Mouse (Mus musculus): ENCODE measurements at regions not wholly inside any gene's neighbourhood (a gene's known extent, or its start where the extent isn't known, plus 50 kb on each side); places are given as distances from the start of the nearest gene placed in this dataset.

DNA sequence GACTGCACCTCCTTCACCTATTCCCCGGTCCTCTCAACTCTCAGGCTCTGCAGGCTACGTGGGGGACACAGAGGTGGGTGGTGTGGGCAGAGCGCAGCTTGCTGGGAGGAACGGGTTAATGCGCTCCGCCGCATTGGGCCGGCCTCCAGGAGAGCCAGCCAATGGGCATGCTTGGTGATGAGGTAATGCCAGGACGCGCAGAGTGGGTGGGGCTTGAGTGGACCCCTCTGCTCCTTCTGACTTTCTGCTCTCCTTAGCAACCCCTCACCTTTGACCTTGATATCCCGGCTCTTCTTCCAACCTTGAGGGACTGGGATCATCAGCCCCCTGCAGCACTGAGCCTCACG is 85.2 kb downstream of the 1700001O22Rik start:
- peak; percentile 94 for DNase-seq (ENCODE audit: extremely low spot score, low spot score)

DNA sequence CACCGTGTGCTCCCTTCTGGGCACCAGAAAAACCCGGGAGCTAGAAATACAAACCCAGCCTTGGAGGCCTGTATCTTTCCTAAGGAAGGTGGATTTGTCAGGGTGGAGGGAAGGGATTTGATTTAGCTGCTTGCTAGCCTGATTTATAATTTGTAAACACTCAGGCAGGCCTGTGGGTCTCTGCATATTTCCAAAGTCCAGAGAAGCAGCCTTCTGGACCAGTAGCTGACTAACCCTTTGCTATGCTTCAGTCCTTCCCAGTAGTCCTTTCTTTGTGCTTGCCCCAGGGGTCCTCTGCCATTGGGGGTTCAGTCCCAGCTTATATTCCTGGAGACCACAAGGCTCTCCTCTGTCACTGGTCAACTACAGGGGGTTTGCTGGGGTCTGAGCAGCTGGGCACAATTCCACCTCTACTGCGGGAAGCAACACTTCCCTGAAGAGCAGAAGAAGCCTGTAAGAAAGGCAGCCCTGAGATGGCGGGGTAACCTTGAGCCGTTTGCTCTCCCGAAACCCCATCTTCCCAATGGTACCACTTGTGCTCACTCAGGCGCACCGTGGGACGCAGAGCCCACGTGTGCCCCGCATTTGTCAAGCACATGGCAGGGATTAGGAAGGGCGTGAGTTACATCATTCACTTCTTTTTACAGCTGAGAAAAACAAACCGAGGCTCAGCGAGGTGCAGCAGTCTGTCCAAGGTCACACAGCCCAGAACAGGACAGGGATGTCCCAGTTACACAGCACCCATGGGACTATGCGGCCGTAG is 85.7 kb downstream of the 1700001O22Rik start:
- DNase-seq (ENCODE audit: extremely low spot score, low spot score) = peak; percentile 49

- DNase-seq (ENCODE audit: extremely low spot score, low spot score) = peak; percentile 68
Measured at GRCm38 (mm10) chr2:30716580-30717565, 86.6 kb downstream of the 1700001O22Rik start.

- no peak for DNase-seq (ENCODE audit: extremely low spot score, low spot score)
Measured at GRCm38 (mm10) chr2:30715720-30716310, 87.6 kb downstream of the 1700001O22Rik start.

GRCm38 (mm10) chr2:30713535-30713934 is 89.9 kb downstream of the 1700001O22Rik start:
- DNase-seq (ENCODE audit: extremely low spot score, low spot score) = no peak

DNA sequence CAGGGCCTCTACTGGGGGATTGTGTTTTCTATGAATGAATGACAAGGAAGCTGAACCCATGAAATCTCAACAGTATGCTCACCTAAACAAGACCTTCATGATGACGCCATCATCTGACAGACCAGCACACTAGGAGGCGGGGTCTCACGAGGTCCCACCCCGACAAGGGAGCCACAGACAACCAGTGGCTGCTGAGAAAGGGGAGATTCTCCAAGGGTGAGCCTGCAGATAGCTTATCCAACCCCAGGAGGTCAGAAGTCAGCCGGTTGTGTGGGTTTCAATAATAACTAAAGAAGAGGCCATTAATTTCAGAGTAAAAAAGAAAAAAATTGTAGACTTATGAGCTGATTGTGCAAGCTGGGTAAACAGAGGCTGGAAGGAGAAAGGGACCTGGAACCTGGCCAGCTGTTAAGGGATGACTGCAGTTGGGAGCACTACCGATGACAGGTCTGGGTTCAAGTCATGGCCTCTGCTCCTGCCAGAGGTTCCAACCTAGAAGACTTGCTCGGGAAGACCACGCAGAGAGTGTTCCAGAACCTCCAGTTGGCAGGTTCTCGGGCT is 90.5 kb downstream of the 1700001O22Rik start:
- no peak for DNase-seq (ENCODE audit: extremely low spot score, low spot score)

GRCm38 (mm10) chr2:30711853-30712498 is 91.5 kb downstream of the 1700001O22Rik start:
- DNase-seq (ENCODE audit: extremely low spot score, low spot score) = peak; percentile 73

GRCm38 (mm10) chr2:30711476-30711852 is 92.0 kb downstream of the 1700001O22Rik start:
- peak; percentile 66 for DNase-seq (ENCODE audit: extremely low spot score, low spot score)

DNA sequence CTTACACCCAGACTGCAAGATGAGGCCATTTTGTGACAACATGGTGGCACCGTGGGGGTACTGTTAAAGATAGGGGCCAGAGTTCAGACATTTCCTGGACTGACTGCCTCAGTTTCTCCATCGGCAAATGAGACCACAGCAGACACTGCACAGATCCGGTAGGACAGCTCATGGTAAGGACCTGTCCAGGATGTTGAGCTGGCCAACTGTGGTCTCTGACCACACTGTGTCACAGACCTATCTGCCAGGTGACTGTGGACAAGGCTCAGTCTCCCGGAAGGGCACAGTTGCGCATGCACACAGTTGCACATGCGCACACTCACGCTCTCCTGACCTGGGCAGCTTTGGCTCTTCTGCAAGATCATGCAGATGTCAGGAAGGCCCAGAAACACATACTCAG is 92.6 kb downstream of the 1700001O22Rik start:
- no peak for DNase-seq (ENCODE audit: extremely low spot score, low spot score)

- DNase-seq (ENCODE audit: extremely low spot score, low spot score) = peak; percentile 50
Measured at GRCm38 (mm10) chr2:30709386-30709884, 94.0 kb downstream of the 1700001O22Rik start.

GRCm38 (mm10) chr2:30708762-30709385 is 94.6 kb downstream of the 1700001O22Rik start:
- no peak for DNase-seq (ENCODE audit: extremely low spot score, low spot score)

GRCm38 (mm10) chr2:30708001-30708683 is 95.3 kb downstream of the 1700001O22Rik start:
- DNase-seq (ENCODE audit: extremely low spot score, low spot score) = peak; percentile 81

- peak; percentile 78 for DNase-seq (ENCODE audit: extremely low spot score, low spot score)
Measured at GRCm38 (mm10) chr2:30707099-30708000, 96.1 kb downstream of the 1700001O22Rik start.

- no peak for DNase-seq (ENCODE audit: extremely low spot score, low spot score)
Measured at GRCm38 (mm10) chr2:30706036-30706435, 97.4 kb downstream of the 1700001O22Rik start.

DNA sequence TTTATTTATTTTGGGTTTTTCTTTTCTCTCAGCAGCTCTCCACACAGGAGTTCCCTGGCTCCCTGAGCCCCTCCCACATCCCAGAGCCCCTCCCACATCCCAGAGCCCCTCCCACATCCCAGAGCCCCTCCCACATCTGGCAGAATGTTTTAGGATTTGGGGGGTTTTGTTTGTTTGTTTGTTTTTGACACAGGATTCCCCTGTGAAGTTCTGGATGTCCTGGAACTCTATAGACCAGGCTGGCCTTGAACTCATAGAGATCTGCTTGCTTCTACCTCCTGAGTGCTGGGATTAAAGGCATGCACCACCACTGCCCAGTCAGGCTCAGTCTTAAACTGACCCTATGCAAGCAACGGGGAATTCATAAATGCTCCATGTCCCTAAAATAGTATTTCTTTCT is 100.2 kb downstream of the 1700001O22Rik start:
- no peak for DNase-seq (ENCODE audit: extremely low spot score, low spot score)

GRCm38 (mm10) chr2:30702711-30703110 is 100.8 kb downstream of the 1700001O22Rik start:
- no peak for DNase-seq (ENCODE audit: extremely low spot score, low spot score)

DNA sequence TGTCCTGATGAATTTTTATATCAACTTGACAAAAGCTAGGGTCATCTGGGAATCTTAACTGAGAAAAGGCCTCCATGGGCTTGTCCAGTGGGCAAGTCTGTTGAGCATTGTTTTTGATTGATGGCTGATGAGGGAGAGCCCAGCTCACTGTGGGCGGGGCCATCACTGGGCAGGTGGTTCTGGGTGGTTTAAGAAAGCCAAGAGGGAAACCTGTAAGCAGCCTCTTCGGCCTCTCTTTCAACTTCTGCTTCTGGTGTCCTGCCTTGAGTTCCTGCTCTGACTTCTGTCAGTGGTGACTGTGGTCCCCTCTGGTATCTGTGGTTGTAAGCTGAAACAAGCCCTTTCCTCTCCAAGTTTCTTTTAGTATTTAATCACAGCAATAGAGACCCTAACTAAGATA is 102.6 kb downstream of the 1700001O22Rik start:
- DNase-seq (ENCODE audit: extremely low spot score, low spot score) = no peak

DNA sequence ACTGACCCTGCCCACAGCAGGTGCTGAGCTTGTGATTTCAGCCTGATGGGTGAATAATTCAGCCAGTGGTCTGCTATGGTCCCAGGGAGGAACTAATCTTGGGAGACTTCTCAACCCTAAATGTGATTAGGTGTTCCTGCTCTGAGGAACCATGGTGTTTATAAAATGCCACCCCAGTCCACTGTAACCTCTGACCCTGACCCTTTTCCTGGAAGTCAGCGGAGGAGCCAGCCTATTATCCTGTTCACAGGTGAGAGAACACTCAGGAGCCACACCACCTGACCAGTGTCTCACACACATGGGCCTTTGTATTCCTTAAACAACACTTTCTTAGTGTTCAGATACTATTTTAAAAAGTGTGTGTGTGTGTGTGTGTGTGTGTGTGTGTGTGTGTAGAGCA is 103.0 kb downstream of the 1700001O22Rik start:
- no peak for DNase-seq (ENCODE audit: extremely low spot score, low spot score)
